Mouse (Mus musculus) forebrain, embryonic 15.5 days (tissue): ENCODE measurements around the gene Olfr117. TPM values are rescaled to one million over a fixed set of nuclear protein-coding genes. Genes with fewer than 3 reads are reported as not detected.
"Not testable (repeated sequence)": the region's sequence is repeated elsewhere in the genome, so short reads cannot be mapped to it uniquely, and the experiment has no call there.

ENCODE experiments used
- ATAC-seq: fragments of 200-750 bp; cut with Nextera tagmentation; replicated peaks from 2 replicates; pipeline ENCODE4 v1.8.0; 2017; ENCODE audit warnings: mild to moderate bottlenecking, moderate TSS enrichment, moderate library complexity
- H3K27ac ChIP-seq: fragments of 300-500 bp; sonication (generic); replicated peaks from 2 replicates; pipeline ENCODE4 v1.5.1; 2015; ENCODE audit warnings: mild to moderate bottlenecking, inconsistent platforms
- H3K27me3 ChIP-seq: fragments of 300-500 bp; sonication (generic); 2 replicates; pipeline ENCODE4 v1.6.1; 2015; ENCODE audit warnings: inconsistent platforms
- H3K36me3 ChIP-seq: fragments of 300-500 bp; sonication (generic); 2 replicates; pipeline ENCODE4 v1.6.1; 2015; ENCODE audit warnings: mild to moderate bottlenecking, inconsistent platforms
- H3K4me1 ChIP-seq: fragments of 300-500 bp; sonication (generic); 2 replicates; pipeline ENCODE4 v1.6.1; 2015; ENCODE audit warnings: inconsistent platforms
- H3K4me2 ChIP-seq: fragments of 300-500 bp; sonication (generic); replicated peaks from 2 replicates; pipeline ENCODE4 v1.6.1; 2015; ENCODE audit warnings: mild to moderate bottlenecking, inconsistent platforms
- H3K4me3 ChIP-seq: fragments of 300-500 bp; sonication (generic); 2 replicates; pipeline ENCODE4 v1.5.1; 2015; ENCODE audit warnings: mild to moderate bottlenecking, inconsistent platforms
- H3K9ac ChIP-seq: fragments of 300-500 bp; sonication (generic); replicated peaks from 2 replicates; pipeline ENCODE4 v1.6.1; 2015; ENCODE audit warnings: mild to moderate bottlenecking, inconsistent platforms
- H3K9me3 ChIP-seq: fragments of 300-500 bp; sonication (generic); 2 replicates; pipeline ENCODE4 v1.6.1; 2016; ENCODE audit warnings: inconsistent platforms
- WGBS: fragments of 180-500 bp; shearing (Covaris S2); methylation state at CpG from one replicate; pipeline ENCODE4 v1.1.7; 2015; ENCODE audit warnings: mixed read lengths; 5-methylcytosine and 5-hydroxymethylcytosine counted together
- polyA plus RNA-seq: library from polyadenylated mRNA; unstranded; fragments of >200 nt; fragmentation: Nextera tagmentation; extraction: Ambion mirVana; gene quantifications from 2 replicates; pipeline ENCODE4 v1.2.1, GENCODE M21; 2015

The Olfr117 gene
- polyA plus RNA-seq, result not detected in 2 replicates

DNA sequence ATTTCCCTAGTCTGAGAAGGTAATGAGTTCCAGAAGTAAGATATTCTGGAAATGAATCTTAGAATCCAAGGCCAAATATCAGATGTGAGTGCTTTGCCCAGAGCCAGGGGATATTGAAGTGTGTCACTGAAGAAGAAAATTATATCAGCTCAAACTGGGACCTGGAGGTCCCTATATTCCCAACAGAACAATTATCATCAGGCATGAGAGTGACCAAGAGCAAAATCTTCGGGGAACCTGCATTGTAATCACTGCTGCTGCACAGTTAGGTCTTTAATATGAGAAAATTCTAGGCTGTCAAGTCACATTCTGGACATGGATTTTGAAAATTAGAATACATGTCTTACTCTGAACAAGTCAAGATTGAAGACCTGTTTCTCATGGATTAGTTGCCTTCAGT lies at the start of gene Olfr117:
Olfr117 (minus strand) TSS at position 101 of the 400 bp plus-strand sequence.
- WGBS, result 61% methylated on average over 1 of the region's 1 CpGs
- ATAC-seq, result no peak

DNA sequence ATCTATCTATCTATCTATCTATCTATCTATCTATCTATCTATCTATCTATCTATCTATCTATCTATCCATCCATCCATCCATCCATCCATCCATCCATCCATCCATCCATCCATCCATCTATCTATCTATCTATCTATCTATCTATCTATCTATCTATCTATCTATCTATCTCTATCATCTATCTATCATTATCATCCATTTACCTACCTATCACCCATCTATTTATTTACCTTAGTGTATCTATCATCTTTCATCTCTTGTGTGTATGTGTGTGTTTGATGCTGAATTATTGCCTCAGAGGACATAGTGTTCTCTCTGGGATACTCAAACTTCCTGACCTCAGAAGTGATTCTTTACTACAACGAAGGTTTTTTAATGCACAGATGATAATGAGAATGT lies 32.7 kb upstream of the Olfr117 start, which contains the start of gene Olfr119:
Olfr119 (plus strand) TSS at position 301 of the 400 bp plus-strand sequence.
- H3K27ac ChIP-seq, H3K4me1 ChIP-seq, H3K9me3 ChIP-seq, H3K27me3 ChIP-seq, H3K4me3 ChIP-seq, H3K4me2 ChIP-seq, H3K36me3 ChIP-seq, H3K9ac ChIP-seq, ATAC-seq: not testable (repeated sequence)
- 62% methylated on average over 1 of the region's 1 CpGs for whole genome bisulfite sequencing

More for the DNA sequence above, at the start of gene Olfr117:
- Histone ChIP-seq H3K27ac (no peak within 1 kb of the TSS), H3K9ac (no peak within 1 kb of the TSS), H3K9me3 (no peaks in the 10 kb centered on the region), H3K36me3 (no peaks in the 10 kb centered on the region), H3K4me1 (no peaks in the 10 kb centered on the region), H3K4me2 (no peak within 1 kb of the TSS), H3K27me3 (no peaks in the 10 kb centered on the region), H3K4me3 (no peak within 1 kb of the TSS)

DNA sequence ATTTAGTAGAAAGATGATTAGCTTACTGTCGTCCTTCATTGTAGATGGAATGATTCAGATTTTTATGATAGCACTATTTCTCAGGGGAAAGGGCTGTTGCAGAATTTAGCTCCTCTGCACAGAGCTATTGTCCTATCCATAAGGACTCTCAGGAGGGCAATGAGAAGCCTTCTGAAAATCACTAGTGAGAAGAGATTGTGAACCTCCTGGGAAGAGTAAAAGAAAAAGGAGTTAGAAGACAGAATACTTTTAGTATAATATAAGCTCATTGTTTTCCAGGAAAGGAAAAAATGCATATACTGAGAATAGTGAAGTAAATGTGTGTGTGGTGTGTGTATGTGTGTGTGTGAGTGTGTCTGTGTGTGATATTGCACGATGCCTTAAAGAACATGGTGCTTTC lies 3.1 kb upstream of the Olfr117 start, which contains the start of gene Olfr118:
Olfr118 (plus strand) TSS at position 301 of the 400 bp plus-strand sequence.
- WGBS, result 66% methylated on average over 2 of the region's 2 CpGs
- no peaks in the 10 kb centered on the region for H3K4me1 ChIP-seq
- H3K36me3 ChIP-seq, result no peaks in the 10 kb centered on the region
- no peak within 1 kb of the TSS for H3K4me3 ChIP-seq
- H3K27ac ChIP-seq, result no peak within 1 kb of the TSS
- H3K27me3 ChIP-seq, result no peaks in the 10 kb centered on the region
- H3K4me2 ChIP-seq, result no peak within 1 kb of the TSS
- no peak within 1 kb of the TSS for H3K9ac ChIP-seq
- H3K9me3 ChIP-seq, result no peaks in the 10 kb centered on the region
- no peak for ATAC-seq

DNA sequence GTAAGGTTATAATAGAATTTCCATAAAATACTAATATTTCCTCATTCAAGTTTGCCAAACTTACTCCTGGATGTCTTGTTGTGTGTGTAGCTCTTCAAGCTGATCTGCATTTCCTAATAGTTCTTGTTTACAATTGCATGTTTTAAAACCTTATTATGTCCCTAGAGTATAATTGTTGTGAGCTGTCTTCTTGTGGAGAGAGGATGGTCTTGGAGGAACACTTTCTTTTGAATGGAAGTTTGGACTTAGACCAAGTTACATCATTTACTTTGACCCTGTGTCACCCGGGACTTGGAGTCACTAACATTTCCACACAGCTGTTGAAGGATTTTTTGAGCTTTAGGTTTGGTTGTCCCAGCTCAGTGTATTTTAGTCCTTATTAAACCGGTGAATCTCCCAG lies 36.6 kb downstream of the Olfr117 start, which contains the start of the genes Olfr115 and Olfr116:
Olfr115 (minus strand) TSS at position 101 of the 400 bp plus-strand sequence.
Olfr116 (minus strand) TSS at position 191 of the 400 bp plus-strand sequence.
- H3K4me1 ChIP-seq, result no peaks in the 10 kb centered on the region
- WGBS, result 87% methylated on average over 2 of the region's 2 CpGs
- H3K27ac ChIP-seq, result no peak within 1 kb of the TSS
- no peak within 1 kb of the TSS for H3K9ac ChIP-seq
- H3K27me3 ChIP-seq, result no peaks in the 10 kb centered on the region
- no peak within 1 kb of the TSS for H3K4me2 ChIP-seq
- ATAC-seq, result no peak
- no peak within 1 kb of the TSS for H3K4me3 ChIP-seq
- no peaks in the 10 kb centered on the region for H3K9me3 ChIP-seq
- no peaks in the 10 kb centered on the region for H3K36me3 ChIP-seq

Other genes starting within 250 kb of the Olfr117 start
- not detected in 2 replicates for gene Olfr108, start 218.3 kb downstream of the Olfr117 start, polyA plus RNA-seq
- gene Olfr109, start 204.9 kb downstream of the Olfr117 start, polyA plus RNA-seq, result not detected in 2 replicates
- not detected in 2 replicates for gene H2-M2, start 180.2 kb downstream of the Olfr117 start, polyA plus RNA-seq
- gene Olfr110, start 171.3 kb downstream of the Olfr117 start, polyA plus RNA-seq, result not detected in 2 replicates
- gene Olfr111, start 155.8 kb downstream of the Olfr117 start, polyA plus RNA-seq, result not detected in 2 replicates
- not detected in 2 replicates for gene Olfr112, start 94.3 kb downstream of the Olfr117 start, polyA plus RNA-seq
- not detected in 2 replicates for gene Olfr113, start 86.1 kb downstream of the Olfr117 start, polyA plus RNA-seq
- gene Olfr114, start 71.0 kb downstream of the Olfr117 start, polyA plus RNA-seq, result not detected in 2 replicates
- not detected in 2 replicates for gene Olfr115, start 36.7 kb downstream of the Olfr117 start, polyA plus RNA-seq
- gene Olfr116, start 36.6 kb downstream of the Olfr117 start, polyA plus RNA-seq, result not detected in 2 replicates
- not detected in 2 replicates for gene Olfr118, start 3.2 kb upstream of the Olfr117 start, polyA plus RNA-seq
- gene Olfr119, start 32.8 kb upstream of the Olfr117 start, polyA plus RNA-seq, result not detected in 2 replicates
- gene Olfr120, start 58.0 kb upstream of the Olfr117 start, polyA plus RNA-seq, result not detected in 2 replicates
- not detected in 2 replicates for gene Olfr121, start 85.1 kb upstream of the Olfr117 start, polyA plus RNA-seq
- not detected in 2 replicates for gene Olfr122, start 104.8 kb upstream of the Olfr117 start, polyA plus RNA-seq
- not detected in 2 replicates for gene Olfr123, start 129.7 kb upstream of the Olfr117 start, polyA plus RNA-seq
- not detected in 2 replicates for gene Olfr124, start 136.1 kb upstream of the Olfr117 start, polyA plus RNA-seq
- gene Olfr125, start 169.2 kb upstream of the Olfr117 start, polyA plus RNA-seq, result not detected in 2 replicates
- not detected in 2 replicates for gene Olfr126, start 183.7 kb upstream of the Olfr117 start, polyA plus RNA-seq
- gene Olfr127, start 236.7 kb upstream of the Olfr117 start, polyA plus RNA-seq, result not detected in 2 replicates